Mouse (Mus musculus) stomach, postnatal 0 days (tissue): ENCODE data around the gene Rtl10. TPM values are rescaled to one million over a fixed set of nuclear protein-coding genes. Genes with fewer than 3 reads are reported as not detected.
A peak's percentile ranks its signal among the peaks of the same experiment; 100 is the strongest.

ENCODE experiments used
- ATAC-seq: fragments of 200-750 bp; cut with Nextera tagmentation; 2 replicates; pipeline ENCODE4 v1.8.0; 2017; ENCODE audit not compliant: low FRiP score, low TSS enrichment
- DNase-seq: peaks from one replicate; pipeline ENCODE4 v3.0.0-alpha.2; 2016; ENCODE audit warnings: low spot score
- H3K27ac ChIP-seq: fragments of 300-500 bp; sonication (generic); replicated peaks from 2 replicates; pipeline ENCODE4 v1.5.1; 2014; ENCODE audit warnings: mild to moderate bottlenecking, control low read depth
- H3K27me3 ChIP-seq: fragments of 300-500 bp; sonication (generic); 2 replicates; pipeline ENCODE4 v1.6.1; 2014; ENCODE audit warnings: low read length; ENCODE audit not compliant: control insufficient read depth, insufficient read depth
- H3K36me3 ChIP-seq: fragments of 300-500 bp; sonication (generic); 2 replicates; pipeline ENCODE4 v1.6.1; 2014; ENCODE audit warnings: low read length, mixed read lengths; ENCODE audit not compliant: control insufficient read depth, insufficient read depth
- H3K4me1 ChIP-seq: fragments of 300-500 bp; sonication (generic); replicated peaks from 2 replicates; pipeline ENCODE4 v1.6.1; 2014; ENCODE audit warnings: antibody characterized with exemption; ENCODE audit not compliant: control insufficient read depth, insufficient read depth
- H3K4me2 ChIP-seq: fragments of 300-500 bp; sonication (generic); replicated peaks from 2 replicates; pipeline ENCODE4 v1.6.1; 2014; ENCODE audit warnings: low read depth, mild to moderate bottlenecking, control low read depth, moderate library complexity
- H3K4me3 ChIP-seq: fragments of 300-500 bp; sonication (generic); 2 replicates; pipeline ENCODE4 v1.5.1; 2014; ENCODE audit warnings: low read depth, low read length, control low read depth
- H3K9ac ChIP-seq: fragments of 300-500 bp; sonication (generic); 2 replicates; pipeline ENCODE4 v1.6.1; 2014; ENCODE audit warnings: mild to moderate bottlenecking, low read length, control low read depth, mixed read lengths
- H3K9me3 ChIP-seq: fragments of 300-500 bp; sonication (generic); 2 replicates; pipeline ENCODE4 v1.6.1; 2016; ENCODE audit warnings: low read length; ENCODE audit not compliant: control insufficient read depth
- CTCF ChIP-seq: IDR thresholded peaks from 2 replicates; pipeline ENCODE4 v1.5.1; 2016; ENCODE audit warnings: antibody characterized with exemption, low read depth, mild to moderate bottlenecking, moderate library complexity
- EP300 ChIP-seq: optimal IDR thresholded peaks from 2 replicates; pipeline ENCODE3; 2016; ENCODE audit warnings: antibody characterized with exemption
- whole genome bisulfite sequencing: fragments of 180-500 bp; shearing (Covaris S2); extraction: QIAGEN DNeasy Blood & Tissue Kit; methylation state at CpG from one replicate; pipeline ENCODE4 v1.1.7; 2014; 5-methylcytosine and 5-hydroxymethylcytosine counted together
- polyA plus RNA-seq: library from polyadenylated mRNA; unstranded; fragments of >200 nt; fragmentation: Nextera tagmentation; extraction: Ambion mirVana; gene quantifications from 2 replicates; pipeline ENCODE4 v1.2.1, GENCODE M21; 2015

Rtl10 gene
- polyA plus RNA-seq, 1 experiment from 2014 or later: 0.74 TPM

- no peak overlapping the region for H3K4me2 ChIP-seq
- H3K4me3 ChIP-seq: no peak overlapping the region
- WGBS: 50% methylated on average over 4 of the region's 4 CpGs
- H3K36me3 ChIP-seq: no peaks in the 10 kb centered on the region
- no peak for DNase-seq
- no peaks in the 10 kb centered on the region for H3K27me3 ChIP-seq
- H3K4me1 ChIP-seq: no peaks in the 10 kb centered on the region
- ATAC-seq: no peak
- no peak overlapping the region for H3K9ac ChIP-seq
- TF ChIP-seq CTCF (no peak), EP300 (no peak)
- no peak overlapping the region for H3K27ac ChIP-seq
- H3K9me3 ChIP-seq: no peaks in the 10 kb centered on the region
Measured at GRCm38 (mm10) chr16:18484386-18484785, 14.3 kb upstream of the Rtl10 start.

GRCm38 (mm10) chr16:18484794-18485435 is 13.8 kb upstream of the Rtl10 start:
- Histone ChIP-seq H3K27ac (no peak overlapping the region), H3K36me3 (no peaks in the 10 kb centered on the region), H3K27me3 (no peaks in the 10 kb centered on the region), H3K9me3 (no peaks in the 10 kb centered on the region), H3K4me2 (no peak overlapping the region), H3K4me1 (no peaks in the 10 kb centered on the region), H3K4me3 (no peak overlapping the region), H3K9ac (no peak overlapping the region)
- TF ChIP-seq EP300 (no peak), CTCF (no peak)
- DNase-seq (no peak), ATAC-seq (no peak)
- WGBS: 60% methylated on average over 5 of the region's 5 CpGs

GRCm38 (mm10) chr16:18486126-18486525 is 12.6 kb upstream of the Rtl10 start:
- no peak overlapping the region for H3K4me3 ChIP-seq
- TF ChIP-seq EP300 (no peak), CTCF (no peak)

GRCm38 (mm10) chr16:18490281-18490680 is 8.4 kb upstream of the Rtl10 start:
- DNase-seq: no peak
- TF ChIP-seq EP300 (no peak), CTCF (no peak)

More at GRCm38 (mm10) chr16:18486126-18486525, 12.6 kb upstream of the Rtl10 start:
- Histone ChIP-seq H3K9ac (no peak overlapping the region), H3K27ac (no peak overlapping the region), H3K9me3 (no peaks in the 10 kb centered on the region), H3K27me3 (no peaks in the 10 kb centered on the region), H3K4me2 (no peak overlapping the region), H3K4me1 (no peaks in the 10 kb centered on the region), H3K36me3 (no peaks in the 10 kb centered on the region)
- ATAC-seq: no peak
- no peak for DNase-seq
- 98% methylated on average over 2 of the region's 2 CpGs for WGBS

GRCm38 (mm10) chr16:18490894-18491293 is 7.8 kb upstream of the Rtl10 start:
- ATAC-seq (no peak), DNase-seq (no peak)
- Histone ChIP-seq H3K4me1 (no peaks in the 10 kb centered on the region), H3K27me3 (no peaks in the 10 kb centered on the region), H3K4me3 (no peak overlapping the region), H3K4me2 (no peak overlapping the region), H3K9ac (no peak overlapping the region), H3K27ac (no peak overlapping the region), H3K36me3 (no peaks in the 10 kb centered on the region), H3K9me3 (no peaks in the 10 kb centered on the region)
- TF ChIP-seq EP300 (no peak), CTCF (no peak)
- WGBS: 64% methylated on average over 1 of the region's 1 CpGs

More at GRCm38 (mm10) chr16:18490281-18490680, 8.4 kb upstream of the Rtl10 start:
- H3K27ac ChIP-seq: no peak overlapping the region
- H3K36me3 ChIP-seq: no peaks in the 10 kb centered on the region
- ATAC-seq: no peak
- no peak overlapping the region for H3K4me3 ChIP-seq
- H3K9me3 ChIP-seq: no peaks in the 10 kb centered on the region
- no peaks in the 10 kb centered on the region for H3K4me1 ChIP-seq
- no peaks in the 10 kb centered on the region for H3K27me3 ChIP-seq
- WGBS: 85% methylated on average over 3 of the region's 3 CpGs
- no peak overlapping the region for H3K9ac ChIP-seq
- no peak overlapping the region for H3K4me2 ChIP-seq

- Histone ChIP-seq H3K4me3 (peak overlapping the region; percentile 76), H3K27ac (peak overlapping the region; percentile 74), H3K9ac (peak overlapping the region; percentile 80), H3K36me3 (no peaks in the 10 kb centered on the region), H3K4me1 (no peaks in the 10 kb centered on the region), H3K27me3 (no peaks in the 10 kb centered on the region), H3K9me3 (no peaks in the 10 kb centered on the region), H3K4me2 (peak overlapping the region; percentile 98)
- TF ChIP-seq EP300 (no peak), CTCF (no peak)
- WGBS: 10% methylated on average over 6 of the region's 6 CpGs
- ATAC-seq: peak; percentile 38
- no peak for DNase-seq
Measured at GRCm38 (mm10) chr16:18497865-18498515, 711 bp upstream of the Rtl10 start.
